Mouse (Mus musculus) ZHBTc4 (cell line): ENCODE results near the gene Col8a1.
A peak's percentile ranks its signal among the peaks of the same experiment; 100 is the strongest.

Source experiments
- DNase-seq: peaks from one replicate; pipeline ENCODE4 v3.0.0-alpha.2; 2011; ENCODE audit warnings: low read depth, low spot score

The Col8a1 gene

GRCm38 (mm10) chr16:57754526-57755125 is at the start of gene Col8a1:
Gene Col8a1, minus strand, starts transcription at chr16:57754737.
- peak; percentile 43 for DNase-seq

- no peak for DNase-seq
These were observed 47.3 kb upstream of the Col8a1 start for GRCm38 (mm10) chr16:57801886-57802285.

- DNase-seq, result no peak
These were observed 41.8 kb upstream of the Col8a1 start for GRCm38 (mm10) chr16:57796321-57796720.

GRCm38 (mm10) chr16:57779011-57779410 is 24.5 kb upstream of the Col8a1 start:
- DNase-seq, result no peak

GRCm38 (mm10) chr16:57765615-57766014 is 11.1 kb upstream of the Col8a1 start:
- DNase-seq, result no peak

GRCm38 (mm10) chr16:57759862-57760261 is 5.3 kb upstream of the Col8a1 start:
- no peak for DNase-seq

GRCm38 (mm10) chr16:57755708-57756107 is 1.2 kb upstream of the Col8a1 start:
- DNase-seq, result no peak

GRCm38 (mm10) chr16:57755241-57755640 is 704 bp upstream of the Col8a1 start:
- DNase-seq, result peak; percentile 36

GRCm38 (mm10) chr16:57753539-57754280 is 827 bp downstream of the Col8a1 start:
- DNase-seq, result no peak

GRCm38 (mm10) chr16:57750549-57750948 is 4.0 kb downstream of the Col8a1 start:
- no peak for DNase-seq

- no peak for DNase-seq
These were observed 6.4 kb downstream of the Col8a1 start for GRCm38 (mm10) chr16:57748093-57748492.

GRCm38 (mm10) chr16:57747357-57748056 is 7.0 kb downstream of the Col8a1 start:
- no peak for DNase-seq

- DNase-seq, result no peak
These were observed 14.4 kb downstream of the Col8a1 start for GRCm38 (mm10) chr16:57740169-57740568.

GRCm38 (mm10) chr16:57734942-57735341 is 19.6 kb downstream of the Col8a1 start:
- DNase-seq, result no peak

GRCm38 (mm10) chr16:57733545-57733944 is 21.0 kb downstream of the Col8a1 start:
- DNase-seq, result no peak

- DNase-seq, result no peak
These were observed 21.4 kb downstream of the Col8a1 start for GRCm38 (mm10) chr16:57733139-57733538.

GRCm38 (mm10) chr16:57724978-57725377 is 29.6 kb downstream of the Col8a1 start:
- no peak for DNase-seq

- DNase-seq, result no peak
These were observed 35.6 kb downstream of the Col8a1 start for GRCm38 (mm10) chr16:57718982-57719381.

- no peak for DNase-seq
These were observed 55.8 kb downstream of the Col8a1 start for GRCm38 (mm10) chr16:57698733-57699132.

- DNase-seq, result no peak
These were observed 59.8 kb downstream of the Col8a1 start for GRCm38 (mm10) chr16:57694694-57695093.

GRCm38 (mm10) chr16:57693906-57694522 is 60.5 kb downstream of the Col8a1 start:
- no peak for DNase-seq

GRCm38 (mm10) chr16:57685790-57686399 is 68.6 kb downstream of the Col8a1 start:
- DNase-seq, result no peak
